Mouse (Mus musculus) kidney, adult 2 months (tissue): ENCODE results near the gene Cldn2. TPM values are rescaled to one million over a fixed set of nuclear protein-coding genes. Genes with fewer than 3 reads are reported as not detected.

ENCODE experiments used
- DNase-seq: peaks from one replicate; pipeline ENCODE4 v3.0.0; 2021
- H3K27ac ChIP-seq: fragments of 200-500 bp; 2 replicates; pipeline ENCODE4 v1.5.1; 2012; ENCODE audit warnings: low read depth, low read length, control low read depth, inconsistent platforms; ENCODE audit not compliant: insufficient read depth
- H3K27me3 ChIP-seq: fragments of 200-500 bp; replicated peaks from 2 replicates; pipeline ENCODE4 v1.6.1; 2012; ENCODE audit warnings: mild to moderate bottlenecking, moderate library complexity, low read length, inconsistent platforms; ENCODE audit not compliant: control insufficient read depth, insufficient read depth
- H3K36me3 ChIP-seq: fragments of 200-500 bp; 2 replicates; pipeline ENCODE4 v1.6.1; 2012; ENCODE audit warnings: mild to moderate bottlenecking, moderate library complexity, low read length, inconsistent platforms; ENCODE audit not compliant: control insufficient read depth, insufficient read depth
- H3K4me1 ChIP-seq: fragments of 200-500 bp; 2 replicates; pipeline ENCODE4 v1.6.1; 2011; ENCODE audit warnings: low read length; ENCODE audit not compliant: control insufficient read depth, insufficient read depth
- H3K4me3 ChIP-seq: fragments of 200-500 bp; 2 replicates; pipeline ENCODE4 v1.5.1; 2011; ENCODE audit warnings: mild to moderate bottlenecking, low read depth, low read length, control low read depth; ENCODE audit not compliant: insufficient read depth
- CTCF ChIP-seq: fragments of 200-500 bp; conservative IDR thresholded peaks from 2 replicates; pipeline ENCODE4 v1.5.1; 2011; ENCODE audit warnings: low read depth, mild to moderate bottlenecking, control low read depth, low read length, moderate library complexity, mixed read lengths; ENCODE audit not compliant: insufficient read depth, insufficient read length
- POLR2A ChIP-seq: fragments of 200-500 bp; IDR thresholded peaks from one replicate; pipeline ENCODE4 v1.6.1; 2011; ENCODE audit warnings: low read depth, low read length, control low read depth
- WGBS: fragments of 180-500 bp; shearing (Covaris S2); methylation state at CpG from one replicate; pipeline ENCODE4 v1.1.7; 2018; 5-methylcytosine and 5-hydroxymethylcytosine counted together
- polyA plus RNA-seq: library from polyadenylated mRNA; depleted of rRNA; stranded (reverse); fragments of >200 nt; gene quantifications from 2 replicates; pipeline ENCODE4 v1.2.3, GENCODE M21; 2012

Gene Cldn2
- polyA plus RNA-seq, 1 experiment: 226 TPM

GRCm38 (mm10) chrX:139777357-139777756 lies 23.3 kb upstream of the Cldn2 start:
- Histone ChIP-seq H3K27ac (peak overlapping the region; percentile 41; the same call in 1 of the 2 replicates), H3K4me3 (no peak overlapping the region), H3K4me1 (peaks cover 15% of the 10 kb centered on the region), H3K36me3 (no peaks in the 10 kb centered on the region), H3K27me3 (no peaks in the 10 kb centered on the region)
- TF ChIP-seq POLR2A (no peak), CTCF (no peak)
- peak; percentile 30 for DNase-seq
- WGBS: 41% methylated on average over 4 of the region's 4 CpGs

DNA sequence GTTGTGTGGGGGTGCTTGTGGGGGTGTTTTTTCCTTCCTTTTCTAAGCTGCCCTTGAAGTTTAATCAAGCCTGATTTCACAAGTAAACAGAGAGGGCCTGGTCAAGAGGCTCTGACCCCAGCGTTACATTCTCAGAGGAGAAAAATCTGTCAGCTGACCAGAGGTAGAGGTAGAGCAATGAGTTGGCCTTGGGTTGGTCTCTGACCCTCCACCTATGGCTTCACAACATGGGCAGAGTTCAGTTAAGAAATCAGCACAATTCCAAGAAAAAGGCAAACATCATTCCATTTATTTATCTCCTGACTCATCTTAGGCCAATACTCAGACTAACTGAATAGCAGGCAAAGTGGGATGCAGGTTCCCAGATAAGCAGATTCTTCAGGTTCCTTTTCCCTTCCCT lies 21.7 kb upstream of the Cldn2 start:
- no peak for TF ChIP-seq CTCF
- no peak for TF ChIP-seq POLR2A

DNA sequence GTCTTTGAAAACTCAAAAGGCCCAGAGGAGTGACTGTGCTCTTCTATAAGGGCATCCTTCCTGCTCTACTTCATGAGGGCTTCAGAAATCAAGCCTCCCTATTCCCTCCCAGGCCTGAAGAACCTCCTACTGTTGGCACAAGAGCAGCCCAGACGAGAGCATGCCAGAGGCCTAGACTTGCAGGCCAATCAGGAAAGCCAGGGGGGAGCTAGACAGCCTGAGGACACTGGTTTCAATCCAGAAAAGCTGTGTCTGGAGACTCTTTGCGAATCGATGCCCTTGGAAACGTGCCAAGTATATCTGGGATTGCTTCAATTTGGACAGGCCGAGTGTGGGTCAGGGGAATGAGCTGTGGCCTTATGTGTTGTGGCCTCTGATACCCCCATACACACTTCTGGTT lies 21.2 kb upstream of the Cldn2 start:
- H3K27me3 ChIP-seq: no peaks in the 10 kb centered on the region
- H3K4me1 ChIP-seq: peaks cover 20% of the 10 kb centered on the region
- TF ChIP-seq POLR2A (no peak), CTCF (no peak)
- H3K27ac ChIP-seq: no peak overlapping the region
- H3K4me3 ChIP-seq: no peak overlapping the region
- peak; percentile 9 for DNase-seq
- 66% methylated on average over 5 of the region's 5 CpGs for WGBS
- H3K36me3 ChIP-seq: no peaks in the 10 kb centered on the region

More for the DNA sequence above, 21.7 kb upstream of the Cldn2 start:
- H3K4me3 ChIP-seq: no peak overlapping the region
- WGBS: 75% methylated on average over 1 of the region's 1 CpGs
- H3K4me1 ChIP-seq: peaks cover 20% of the 10 kb centered on the region
- H3K27ac ChIP-seq: no peak overlapping the region
- no peaks in the 10 kb centered on the region for H3K36me3 ChIP-seq
- peak; percentile 8 for DNase-seq
- no peaks in the 10 kb centered on the region for H3K27me3 ChIP-seq

GRCm38 (mm10) chrX:139780988-139781387 lies 19.6 kb upstream of the Cldn2 start:
- Histone ChIP-seq H3K4me1 (peaks cover 17% of the 10 kb centered on the region; the same call in 1 of the 2 replicates), H3K36me3 (no peaks in the 10 kb centered on the region), H3K27me3 (no peaks in the 10 kb centered on the region), H3K27ac (no peak overlapping the region), H3K4me3 (no peak overlapping the region)
- WGBS: 65% methylated on average over 3 of the region's 3 CpGs
- TF ChIP-seq POLR2A (no peak), CTCF (no peak)
- no peak for DNase-seq

GRCm38 (mm10) chrX:139781563-139781962 lies 19.1 kb upstream of the Cldn2 start:
- no peaks in the 10 kb centered on the region for H3K27me3 ChIP-seq
- H3K36me3 ChIP-seq: no peaks in the 10 kb centered on the region
- 86% methylated on average over 4 of the region's 4 CpGs for WGBS
- H3K27ac ChIP-seq: no peak overlapping the region
- no peak for DNase-seq
- no peak overlapping the region for H3K4me3 ChIP-seq
- H3K4me1 ChIP-seq: peaks cover 21% of the 10 kb centered on the region; the same call in 1 of the 2 replicates
- TF ChIP-seq CTCF (no peak), POLR2A (no peak)

GRCm38 (mm10) chrX:139782278-139783044 lies 18.2 kb upstream of the Cldn2 start, which contains the start of gene Ripply1:
Gene Ripply1 (minus strand): TSS chrX:139782353.
- no peaks in the 10 kb centered on the region for H3K36me3 ChIP-seq
- H3K4me1 ChIP-seq: peaks cover 21% of the 10 kb centered on the region; the same call in 1 of the 2 replicates
- no peak for TF ChIP-seq POLR2A
- no peak for DNase-seq
- H3K4me3 ChIP-seq: no peak within 1 kb of the TSS
- H3K27ac ChIP-seq: no peak within 1 kb of the TSS
- 80% methylated on average over 6 of the region's 6 CpGs for WGBS
- H3K27me3 ChIP-seq: no peaks in the 10 kb centered on the region

DNA sequence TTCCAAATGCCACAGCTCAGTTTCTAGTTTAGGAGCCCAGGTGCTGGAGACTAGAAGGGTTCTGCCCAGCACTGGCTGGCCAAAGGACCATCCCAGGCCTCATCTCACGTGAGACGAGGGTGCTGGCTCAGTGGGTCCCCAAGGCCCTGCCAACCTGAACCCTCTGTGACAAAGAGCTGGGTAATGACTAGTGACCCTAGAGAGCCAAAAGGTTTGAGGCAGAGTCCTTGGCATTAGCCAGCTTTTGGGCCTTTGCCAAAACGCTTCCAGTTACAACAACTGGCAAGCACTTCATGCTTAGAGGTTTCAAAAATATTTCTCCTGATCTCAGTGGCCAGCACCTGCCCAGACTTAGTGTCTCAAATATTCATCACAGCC lies 17.6 kb upstream of the Cldn2 start:
- WGBS: 53% methylated on average over 3 of the region's 3 CpGs

More for the DNA sequence above, 17.6 kb upstream of the Cldn2 start:
- H3K27me3 ChIP-seq: no peaks in the 10 kb centered on the region
- H3K4me3 ChIP-seq: no peak overlapping the region
- TF ChIP-seq POLR2A (no peak), CTCF (no peak)
- no peak overlapping the region for H3K27ac ChIP-seq
- peak; percentile 79 for DNase-seq
- no peaks in the 10 kb centered on the region for H3K36me3 ChIP-seq
- peaks cover 18% of the 10 kb centered on the region; the same call in 1 of the 2 replicates for H3K4me1 ChIP-seq
